In the genomic region with DNA sequence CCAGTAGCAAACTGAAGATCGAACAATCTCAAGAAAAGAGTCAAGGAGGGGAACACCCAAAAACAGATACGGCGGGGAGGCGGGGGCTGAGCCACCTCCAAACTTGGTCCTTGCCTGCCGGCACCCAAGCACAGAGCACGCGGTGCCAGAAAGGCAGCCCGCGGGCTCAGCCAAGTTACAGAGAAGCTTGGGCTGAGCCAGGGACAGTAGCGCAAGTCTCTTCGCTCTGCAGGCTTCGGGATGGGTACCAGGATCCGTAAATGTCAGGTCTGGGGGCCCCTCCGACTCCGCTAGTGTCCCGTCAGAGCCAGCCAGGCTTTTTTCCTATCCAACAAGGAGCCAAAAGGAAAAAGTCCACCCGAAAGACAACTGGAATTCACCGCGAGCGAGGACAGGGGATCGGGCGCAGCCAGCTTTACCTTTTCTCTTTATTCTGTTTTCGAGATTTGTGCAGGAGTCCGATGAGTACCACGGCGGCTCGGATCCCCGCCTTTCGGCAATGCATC, we compare ENCODE assay signal across 8 mouse cellular contexts.
DNase-seq lines count a peak whose midpoint lies in the region; ATAC-seq and TF ChIP-seq lines count a peak whose summit lies in the region.

No protein-coding gene starts in this region.

- no peak overlapping the region for H3K27ac ChIP-seq in forebrain, embryonic 14.5 days (ENCODE audit: low read depth, low read length)
- no peak overlapping the region for H3K27ac ChIP-seq in hindbrain, embryonic 14.5 days
- no peak overlapping the region for H3K27ac ChIP-seq in lung, postnatal 0 days (ENCODE audit: low read length)
- H3K27ac ChIP-seq in stomach, postnatal 0 days (replicated peaks): peak overlapping the region; percentile 75

- peaks cover 20% of the 10 kb centered on the region for H3K27me3 ChIP-seq in forebrain, embryonic 14.5 days (replicated peaks; ENCODE audit: control insufficient read depth, insufficient read depth, low read length)
- H3K27me3 ChIP-seq in hindbrain, embryonic 14.5 days (ENCODE audit: control insufficient read depth, insufficient read depth, low read length): peaks cover 10% of the 10 kb centered on the region; the same call in 1 of the 2 replicates
- peaks cover 10% of the 10 kb centered on the region for H3K27me3 ChIP-seq in lung, postnatal 0 days (replicated peaks; ENCODE audit: insufficient read depth, low read length)
- H3K27me3 ChIP-seq in stomach, postnatal 0 days (ENCODE audit: control insufficient read depth, insufficient read depth, low read length): no peaks in the 10 kb centered on the region; the same call in 1 of the 2 replicates

- H3K4me2 ChIP-seq in forebrain, embryonic 14.5 days (ENCODE audit: low read length): peak overlapping the region; percentile 97
- peak overlapping the region; percentile 99 for H3K4me2 ChIP-seq in hindbrain, embryonic 14.5 days (replicated peaks)
- peak overlapping the region; percentile 95 for H3K4me2 ChIP-seq in lung, postnatal 0 days (replicated peaks; ENCODE audit: low read depth, low read length)
- H3K4me2 ChIP-seq in stomach, postnatal 0 days (replicated peaks; ENCODE audit: low read depth): peak overlapping the region; percentile 93

- H3K36me3 ChIP-seq in forebrain, embryonic 14.5 days (ENCODE audit: control insufficient read depth, insufficient read depth, low read length): no peaks in the 10 kb centered on the region
- no peaks in the 10 kb centered on the region for H3K36me3 ChIP-seq in hindbrain, embryonic 14.5 days (replicated peaks; ENCODE audit: control insufficient read depth, insufficient read depth)
- no peaks in the 10 kb centered on the region for H3K36me3 ChIP-seq in lung, postnatal 0 days (ENCODE audit: insufficient read depth, low read length)
- no peaks in the 10 kb centered on the region for H3K36me3 ChIP-seq in stomach, postnatal 0 days (ENCODE audit: control insufficient read depth, insufficient read depth, low read length)

- H3K4me1 ChIP-seq in forebrain, embryonic 14.5 days (ENCODE audit: control insufficient read depth, insufficient read depth, low read length): peaks cover 9% of the 10 kb centered on the region
- H3K4me1 ChIP-seq in hindbrain, embryonic 14.5 days (replicated peaks; ENCODE audit: control insufficient read depth, insufficient read depth, low read length): peaks cover 19% of the 10 kb centered on the region
- peaks cover 12% of the 10 kb centered on the region for H3K4me1 ChIP-seq in lung, postnatal 0 days (ENCODE audit: insufficient read depth, low read depth, low read length)
- H3K4me1 ChIP-seq in stomach, postnatal 0 days (replicated peaks; ENCODE audit: control insufficient read depth, insufficient read depth): no peaks in the 10 kb centered on the region

- H3K9ac ChIP-seq in forebrain, embryonic 14.5 days (ENCODE audit: low read length): peak overlapping the region; percentile 67
- peak overlapping the region; percentile 76 for H3K9ac ChIP-seq in hindbrain, embryonic 14.5 days
- peak overlapping the region; percentile 23; the same call in 1 of the 2 replicates for H3K9ac ChIP-seq in lung, postnatal 0 days (replicated peaks; ENCODE audit: low read depth)
- peak overlapping the region; percentile 65 for H3K9ac ChIP-seq in stomach, postnatal 0 days (ENCODE audit: low read length)

- TF ChIP-seq EP300 in lung, postnatal 0 days (IDR thresholded peaks at IDR 0.05): no peak
- TF ChIP-seq EP300 in stomach, postnatal 0 days (optimal IDR thresholded peaks at IDR 0.05): no peak

- peak; percentile 40; the same call in 1 of the 2 replicates for ATAC-seq in forebrain, embryonic 14.5 days
- ATAC-seq in hindbrain, embryonic 14.5 days (ENCODE audit: low FRiP score): no peak
- ATAC-seq in lung, postnatal 0 days: no peak
- peak; percentile 17; the same call in 1 of the 2 replicates for ATAC-seq in stomach, postnatal 0 days (ENCODE audit: low FRiP score, low TSS enrichment)

- no peak for TF ChIP-seq CTCF in lung, postnatal 0 days (IDR thresholded peaks at IDR 0.05)
- no peak for TF ChIP-seq CTCF in stomach, postnatal 0 days (IDR thresholded peaks at IDR 0.05; ENCODE audit: low read depth)

- peak; percentile 42 for DNase-seq in adrenal gland, postnatal 10 days
- no peak for DNase-seq in adrenal gland, adult (ENCODE audit: inconsistent age in 2 of 2, low spot score in 1 of 2)
- peak; percentile 28 for DNase-seq in retina, embryonic 14.5 days (ENCODE audit: low spot score)
- no peak for DNase-seq in retina, postnatal 1 day
- peak; percentile 58 for DNase-seq in forebrain, embryonic 14.5 days (ENCODE audit: low spot score)
- DNase-seq in hindbrain, embryonic 14.5 days (ENCODE audit: low spot score): no peak
- no peak for DNase-seq in lung, postnatal 0 days (ENCODE audit: low spot score)
- peak; percentile 44 for DNase-seq in stomach, postnatal 0 days (ENCODE audit: low spot score)

- H3K9me3 ChIP-seq in forebrain, embryonic 14.5 days (replicated peaks; ENCODE audit: control insufficient read depth, low read length): no peaks in the 10 kb centered on the region
- H3K9me3 ChIP-seq in hindbrain, embryonic 14.5 days (ENCODE audit: control insufficient read depth, low read length): no peaks in the 10 kb centered on the region
- no peaks in the 10 kb centered on the region for H3K9me3 ChIP-seq in lung, postnatal 0 days (ENCODE audit: low read length)
- H3K9me3 ChIP-seq in stomach, postnatal 0 days (ENCODE audit: control insufficient read depth, low read length): no peaks in the 10 kb centered on the region

- H3K4me3 ChIP-seq in forebrain, embryonic 14.5 days (ENCODE audit: low read depth, low read length): peak overlapping the region; percentile 59
- peak overlapping the region; percentile 65 for H3K4me3 ChIP-seq in hindbrain, embryonic 14.5 days (replicated peaks; ENCODE audit: low read length)
- peak overlapping the region; percentile 59 for H3K4me3 ChIP-seq in lung, postnatal 0 days (ENCODE audit: low read depth, low read length)
- peak overlapping the region; percentile 59 for H3K4me3 ChIP-seq in stomach, postnatal 0 days (ENCODE audit: low read depth, low read length)

- WGBS in forebrain, embryonic 14.5 days: under 1% methylated on average over 29 of the region's 29 CpGs
- WGBS in hindbrain, embryonic 14.5 days: under 1% methylated on average over 29 of the region's 29 CpGs
- under 1% methylated on average over 29 of the region's 29 CpGs for WGBS in lung, postnatal 0 days
- WGBS in stomach, postnatal 0 days: 1% methylated on average over 27 of the region's 29 CpGs

Comparison
In these comparisons a context has a peak if more than half of its experiments do, and no peak if none do; other contexts are left out.
1. DNase-seq: peak in adrenal gland, postnatal 10 days (single experiment), retina, embryonic 14.5 days (single experiment), forebrain, embryonic 14.5 days (single experiment) and stomach, postnatal 0 days (single experiment); none in adrenal gland, adult (0 of 2), retina, postnatal 1 day (single experiment), hindbrain, embryonic 14.5 days (single experiment) and lung, postnatal 0 days (single experiment).
2. ATAC-seq: peak in forebrain, embryonic 14.5 days (single experiment) and stomach, postnatal 0 days (single experiment); none in hindbrain, embryonic 14.5 days (single experiment) and lung, postnatal 0 days (single experiment).
3. H3K9ac ChIP-seq: peak in every context shown above with its lines; median percentile 76 in hindbrain, embryonic 14.5 days; 67 in forebrain, embryonic 14.5 days; 65 in stomach, postnatal 0 days; 23 in lung, postnatal 0 days.
4. Peak in every context shown above with its lines, with median percentiles within 50 percentile points of each other: H3K4me2 ChIP-seq and H3K4me3 ChIP-seq.